Mouse (Mus musculus) thymus, adult 2 months (tissue): Measurements from ENCODE around the gene Lmo7. TPM values are rescaled to one million over a fixed set of nuclear protein-coding genes. Genes with fewer than 3 reads are reported as not detected.

ENCODE experiments used
- DNase-seq: peaks from one replicate; pipeline ENCODE4 v3.0.0; 2021
- H3K27ac ChIP-seq: fragments of 200-500 bp; 2 replicates; pipeline ENCODE4 v1.5.1; 2012; ENCODE audit warnings: low read length, control low read depth; ENCODE audit not compliant: control insufficient read depth, insufficient read depth
- H3K27me3 ChIP-seq: fragments of 200-500 bp; 2 replicates; pipeline ENCODE4 v1.6.1; 2012; ENCODE audit warnings: mild to moderate bottlenecking, low read length, moderate library complexity, mixed read lengths; ENCODE audit not compliant: control insufficient read depth, insufficient read depth
- H3K36me3 ChIP-seq: fragments of 200-500 bp; 2 replicates; pipeline ENCODE4 v1.6.1; 2012; ENCODE audit warnings: mild to moderate bottlenecking, low read length, moderate library complexity; ENCODE audit not compliant: control insufficient read depth, insufficient read depth
- H3K4me1 ChIP-seq: fragments of 200-500 bp; replicated peaks from 2 replicates; pipeline ENCODE4 v1.6.1; 2012; ENCODE audit warnings: low read length; ENCODE audit not compliant: control insufficient read depth, insufficient read depth
- H3K4me3 ChIP-seq: fragments of 200-500 bp; 2 replicates; pipeline ENCODE4 v1.5.1; 2012; ENCODE audit warnings: mild to moderate bottlenecking, low read length, control low read depth, moderate library complexity; ENCODE audit not compliant: control insufficient read depth, insufficient read depth
- CTCF ChIP-seq: fragments of 200-500 bp; IDR thresholded peaks from 2 replicates; pipeline ENCODE4 v1.5.1; 2012; ENCODE audit warnings: mild to moderate bottlenecking, control low read depth, low read length, moderate library complexity, borderline replicate concordance; ENCODE audit not compliant: control insufficient read depth, poor library complexity, insufficient read depth; ENCODE audit errors: extremely low read depth
- POLR2A ChIP-seq: fragments of 200-500 bp; IDR thresholded peaks from 2 replicates; pipeline ENCODE4 v1.6.1; 2012; ENCODE audit warnings: mild to moderate bottlenecking, low read length, control low read depth, moderate library complexity; ENCODE audit not compliant: control insufficient read depth, poor library complexity, insufficient read depth; ENCODE audit errors: extremely low read depth
- WGBS: fragments of 180-500 bp; shearing (Covaris S2); methylation state at CpG from one replicate; pipeline ENCODE4 v1.1.7; 2018; 5-methylcytosine and 5-hydroxymethylcytosine counted together
- polyA plus RNA-seq: library from polyadenylated mRNA; depleted of rRNA; stranded (reverse); fragments of >200 nt; gene quantifications from 2 replicates; pipeline ENCODE4 v1.2.3, GENCODE M21; 2012

Gene Lmo7
- polyA plus RNA-seq, 1 experiment, result 13.2 TPM

GRCm38 (mm10) chr14:101886320-101886719 lies 156.6 kb downstream of the Lmo7 start:
- WGBS, result 96% methylated on average over 10 of the region's 10 CpGs
- H3K36me3 ChIP-seq, result no peaks in the 10 kb centered on the region
- H3K4me1 ChIP-seq, result 0 out of 2 replicates have a peak, but pooled peaks cover 3% of the 10 kb centered on the region
- no peaks in the 10 kb centered on the region for H3K27me3 ChIP-seq
- H3K27ac ChIP-seq, result no peak overlapping the region
- TF ChIP-seq POLR2A (no peak), CTCF (no peak)
- H3K4me3 ChIP-seq, result no peak overlapping the region
- no peak for DNase-seq

GRCm38 (mm10) chr14:101891903-101892448 lies 162.2 kb downstream of the Lmo7 start:
- no peak overlapping the region for H3K4me3 ChIP-seq
- WGBS, result 59% methylated on average over 10 of the region's 10 CpGs
- no peaks in the 10 kb centered on the region for H3K4me1 ChIP-seq
- H3K27me3 ChIP-seq, result no peaks in the 10 kb centered on the region
- H3K36me3 ChIP-seq, result no peaks in the 10 kb centered on the region
- H3K27ac ChIP-seq, result no peak overlapping the region
- TF ChIP-seq POLR2A, result no peak
- no peak for TF ChIP-seq CTCF
- no peak for DNase-seq

GRCm38 (mm10) chr14:101892496-101892895 lies 162.7 kb downstream of the Lmo7 start:
- H3K36me3 ChIP-seq, result no peaks in the 10 kb centered on the region
- no peak overlapping the region for H3K27ac ChIP-seq
- no peak overlapping the region for H3K4me3 ChIP-seq
- 80% methylated on average over 8 of the region's 8 CpGs for WGBS
- H3K27me3 ChIP-seq, result no peaks in the 10 kb centered on the region
- no peak for DNase-seq
- no peaks in the 10 kb centered on the region for H3K4me1 ChIP-seq
- TF ChIP-seq CTCF (no peak), POLR2A (no peak)

- Histone ChIP-seq H3K4me3 (no peak overlapping the region), H3K4me1 (no peaks in the 10 kb centered on the region), H3K27ac (no peak overlapping the region), H3K36me3 (no peaks in the 10 kb centered on the region), H3K27me3 (no peaks in the 10 kb centered on the region)
- no peak for TF ChIP-seq CTCF
- TF ChIP-seq POLR2A, result no peak
- DNase-seq, result no peak
- 92% methylated on average over 6 of the region's 6 CpGs for WGBS
Measured at GRCm38 (mm10) chr14:101893215-101893614, 163.5 kb downstream of the Lmo7 start.

GRCm38 (mm10) chr14:101898250-101898649 lies 168.5 kb downstream of the Lmo7 start:
- 90% methylated on average over 6 of the region's 6 CpGs for WGBS
- DNase-seq, result no peak

GRCm38 (mm10) chr14:101901496-101901895 lies 171.7 kb downstream of the Lmo7 start:
- no peak for DNase-seq
- no peak for TF ChIP-seq CTCF
- no peak for TF ChIP-seq POLR2A
- Histone ChIP-seq H3K4me3 (no peak overlapping the region), H3K4me1 (no peaks in the 10 kb centered on the region), H3K27me3 (no peaks in the 10 kb centered on the region), H3K27ac (no peak overlapping the region), H3K36me3 (no peaks in the 10 kb centered on the region)
- 94% methylated on average over 7 of the region's 7 CpGs for WGBS

More at GRCm38 (mm10) chr14:101898250-101898649, 168.5 kb downstream of the Lmo7 start:
- TF ChIP-seq CTCF (no peak), POLR2A (no peak)
- H3K27me3 ChIP-seq, result no peaks in the 10 kb centered on the region
- no peak overlapping the region for H3K4me3 ChIP-seq
- H3K27ac ChIP-seq, result no peak overlapping the region
- H3K4me1 ChIP-seq, result no peaks in the 10 kb centered on the region
- H3K36me3 ChIP-seq, result no peaks in the 10 kb centered on the region

- no peak for TF ChIP-seq CTCF
- TF ChIP-seq POLR2A, result no peak
- Histone ChIP-seq H3K36me3 (no peaks in the 10 kb centered on the region), H3K4me1 (no peaks in the 10 kb centered on the region), H3K27me3 (no peaks in the 10 kb centered on the region), H3K27ac (no peak overlapping the region), H3K4me3 (no peak overlapping the region)
- 91% methylated on average over 7 of the region's 7 CpGs for WGBS
- DNase-seq, result no peak
Measured at GRCm38 (mm10) chr14:101901976-101902375, 172.2 kb downstream of the Lmo7 start.
